Mouse (Mus musculus) hindbrain, embryonic 11.5 days (tissue): ENCODE data around the gene Fam161b. TPM values are rescaled to one million over a fixed set of nuclear protein-coding genes. Genes with fewer than 3 reads are reported as not detected.
A peak's percentile ranks its signal among the peaks of the same experiment; 100 is the strongest.

Experiments used
- ATAC-seq: fragments of 200-750 bp; cut with Nextera tagmentation; 2 replicates; pipeline ENCODE4 v1.8.0; 2017; ENCODE audit warnings: mild to moderate bottlenecking, moderate TSS enrichment, moderate library complexity; ENCODE audit not compliant: low FRiP score
- DNase-seq: peaks from one replicate; pipeline ENCODE4 v3.0.0-alpha.2; 2015; ENCODE audit warnings: low spot score
- H3K27ac ChIP-seq: fragments of 300-500 bp; sonication (generic); 2 replicates; pipeline ENCODE4 v1.5.1; 2014; ENCODE audit warnings: mild to moderate bottlenecking, low read depth, low read length
- H3K27me3 ChIP-seq: fragments of 300-500 bp; sonication (generic); 2 replicates; pipeline ENCODE4 v1.6.1; 2014; ENCODE audit warnings: mild to moderate bottlenecking, low read length, moderate library complexity, mixed read lengths; ENCODE audit not compliant: control insufficient read depth, insufficient read depth
- H3K36me3 ChIP-seq: fragments of 300-500 bp; sonication (generic); 2 replicates; pipeline ENCODE4 v1.6.1; 2014; ENCODE audit warnings: mild to moderate bottlenecking, low read length, moderate library complexity, mixed read lengths; ENCODE audit not compliant: control insufficient read depth, insufficient read depth
- H3K4me1 ChIP-seq: fragments of 300-500 bp; sonication (generic); replicated peaks from 2 replicates; pipeline ENCODE4 v1.6.1; 2014; ENCODE audit warnings: low read length, mixed read lengths; ENCODE audit not compliant: control insufficient read depth, insufficient read depth
- H3K4me2 ChIP-seq: fragments of 300-500 bp; sonication (generic); replicated peaks from 2 replicates; pipeline ENCODE4 v1.6.1; 2014; ENCODE audit warnings: mild to moderate bottlenecking, low read depth, low read length
- H3K4me3 ChIP-seq: fragments of 300-500 bp; sonication (generic); 2 replicates; pipeline ENCODE4 v1.5.1; 2014; ENCODE audit warnings: low read depth, low read length
- H3K9ac ChIP-seq: fragments of 300-500 bp; sonication (generic); 2 replicates; pipeline ENCODE4 v1.6.1; 2014; ENCODE audit warnings: low read depth, low read length
- H3K9me3 ChIP-seq: fragments of 300-500 bp; sonication (generic); 2 replicates; pipeline ENCODE4 v1.6.1; 2016; ENCODE audit warnings: low read length; ENCODE audit not compliant: control insufficient read depth
- whole genome bisulfite sequencing: fragments of 180-500 bp; shearing (Covaris S2); extraction: QIAGEN DNeasy Blood & Tissue Kit; methylation state at CpG from one replicate; pipeline ENCODE4 v1.1.7; 2014; 5-methylcytosine and 5-hydroxymethylcytosine counted together
- polyA plus RNA-seq: library from polyadenylated mRNA; unstranded; fragments of >200 nt; fragmentation: Nextera tagmentation; extraction: Ambion mirVana; gene quantifications from 2 replicates; pipeline ENCODE4 v1.2.1, GENCODE M21; 2014

The Fam161b gene
- 8.7 and 11.2 TPM in 2 replicates for polyA plus RNA-seq

DNA sequence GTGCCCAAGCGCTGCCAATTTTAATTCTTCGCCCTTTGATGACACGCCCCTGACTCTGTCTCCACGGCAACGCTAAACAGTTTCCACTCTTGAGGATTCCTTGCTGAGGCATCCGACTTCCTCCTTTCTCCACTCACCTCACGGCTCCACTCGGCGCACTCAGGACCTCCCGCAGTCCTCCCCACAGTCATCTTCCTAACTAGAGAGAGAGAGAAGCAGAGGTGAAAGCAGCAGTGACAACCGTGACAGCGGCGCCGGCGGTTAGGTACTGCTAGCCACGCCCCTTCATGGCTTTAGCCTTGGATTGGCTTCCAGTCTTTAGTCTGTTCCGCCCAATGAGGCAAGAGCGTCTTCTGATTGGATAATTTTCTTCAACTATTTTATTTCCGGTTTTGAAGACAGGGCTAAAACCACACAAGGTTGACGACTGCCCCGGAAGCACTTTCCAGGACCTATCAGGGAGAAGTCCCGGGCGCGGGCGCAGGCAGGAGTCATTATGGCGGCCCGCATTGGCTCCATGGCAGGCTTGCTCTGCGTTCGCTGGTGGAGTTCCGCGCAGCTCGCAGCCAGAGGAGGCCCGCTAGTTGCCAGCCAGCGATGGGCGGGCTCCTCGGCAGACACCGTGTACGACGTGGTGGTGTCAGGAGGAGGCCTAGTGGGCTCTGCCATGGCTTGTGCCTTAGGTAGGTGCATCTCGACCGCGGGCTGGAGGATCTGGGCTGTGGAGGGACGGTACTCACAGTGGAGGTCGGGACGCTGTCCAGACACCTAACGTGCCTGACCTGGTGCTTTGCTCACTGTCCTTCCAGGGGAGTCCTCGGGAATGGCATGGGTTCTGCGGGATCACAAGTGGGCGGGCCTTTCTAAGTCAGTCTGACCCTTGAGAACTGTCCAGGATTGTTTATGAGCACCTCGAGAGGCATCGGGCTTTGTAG, at the start of gene Fam161b, which contains the start of gene Coq6:
Fam161b (minus strand) TSS at position 279 of the 935 bp plus-strand sequence.
Coq6 (plus strand) TSS at position 103 of the 935 bp plus-strand sequence.
- ATAC-seq (peak; percentile 99), DNase-seq (peak; percentile 93)
- H3K4me2 ChIP-seq = peak within 1 kb of the TSS; percentile 69
- WGBS = under 1% methylated on average over 51 of the region's 51 CpGs
- H3K9me3 ChIP-seq = no peaks in the 10 kb centered on the region
- H3K4me3 ChIP-seq = peak within 1 kb of the TSS; percentile 71
- no peak within 1 kb of the TSS for H3K27ac ChIP-seq
- no peaks in the 10 kb centered on the region for H3K4me1 ChIP-seq
- H3K9ac ChIP-seq = peak within 1 kb of the TSS; percentile 70
- H3K27me3 ChIP-seq = no peaks in the 10 kb centered on the region
- no peaks in the 10 kb centered on the region for H3K36me3 ChIP-seq

DNA sequence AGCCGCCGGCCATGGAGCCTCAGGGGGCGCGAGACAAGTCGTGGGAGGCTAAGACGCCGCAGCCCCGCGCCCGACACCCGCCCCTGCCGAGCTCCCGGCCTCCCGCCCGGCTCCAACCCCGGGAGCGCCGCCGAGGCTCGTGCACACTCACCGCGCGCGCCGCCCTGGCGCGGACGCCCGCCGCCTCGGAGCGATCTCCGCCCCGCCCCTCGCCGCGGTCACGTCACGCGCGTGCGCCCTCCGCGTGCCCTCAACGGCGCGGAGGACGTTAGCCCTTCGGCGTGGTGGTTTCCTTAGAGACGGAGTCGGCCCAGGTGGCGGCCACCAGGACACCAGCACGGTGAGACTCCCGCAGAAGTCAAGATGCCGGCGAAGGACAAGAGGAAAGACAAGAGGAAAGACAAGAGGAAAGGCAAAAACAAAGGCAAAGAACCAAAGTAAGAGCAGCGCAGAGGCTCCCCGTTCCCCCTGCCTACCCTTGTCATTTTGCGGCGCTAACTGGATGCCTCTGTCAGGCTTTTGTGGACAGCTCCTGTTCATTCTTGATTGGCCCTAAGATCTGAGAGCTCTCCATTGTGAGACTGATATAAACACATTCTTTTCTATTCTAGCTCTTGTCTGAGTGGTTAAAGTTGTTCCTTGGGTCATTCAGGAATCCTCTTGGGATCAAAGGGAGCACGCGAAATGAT, 47.3 kb upstream of the Fam161b start, which contains the start of the genes Entpd5 and Bbof1:
Entpd5 (minus strand) TSS at position 211 of the 689 bp plus-strand sequence.
Bbof1 (plus strand) TSS at position 253 of the 689 bp plus-strand sequence.
- peak within 1 kb of the TSS; percentile 76 for H3K4me3 ChIP-seq
- no peaks in the 10 kb centered on the region for H3K27me3 ChIP-seq
- ATAC-seq = peak; percentile 91
- no peaks in the 10 kb centered on the region for H3K36me3 ChIP-seq
- DNase-seq = peak; percentile 93
- H3K4me1 ChIP-seq = no peaks in the 10 kb centered on the region
- peak within 1 kb of the TSS; percentile 74 for H3K27ac ChIP-seq
- no peaks in the 10 kb centered on the region for H3K9me3 ChIP-seq
- 2% methylated on average over 48 of the region's 63 CpGs for WGBS
- peak within 1 kb of the TSS; percentile 95 for H3K4me2 ChIP-seq
- peak within 1 kb of the TSS; percentile 78 for H3K9ac ChIP-seq

DNA sequence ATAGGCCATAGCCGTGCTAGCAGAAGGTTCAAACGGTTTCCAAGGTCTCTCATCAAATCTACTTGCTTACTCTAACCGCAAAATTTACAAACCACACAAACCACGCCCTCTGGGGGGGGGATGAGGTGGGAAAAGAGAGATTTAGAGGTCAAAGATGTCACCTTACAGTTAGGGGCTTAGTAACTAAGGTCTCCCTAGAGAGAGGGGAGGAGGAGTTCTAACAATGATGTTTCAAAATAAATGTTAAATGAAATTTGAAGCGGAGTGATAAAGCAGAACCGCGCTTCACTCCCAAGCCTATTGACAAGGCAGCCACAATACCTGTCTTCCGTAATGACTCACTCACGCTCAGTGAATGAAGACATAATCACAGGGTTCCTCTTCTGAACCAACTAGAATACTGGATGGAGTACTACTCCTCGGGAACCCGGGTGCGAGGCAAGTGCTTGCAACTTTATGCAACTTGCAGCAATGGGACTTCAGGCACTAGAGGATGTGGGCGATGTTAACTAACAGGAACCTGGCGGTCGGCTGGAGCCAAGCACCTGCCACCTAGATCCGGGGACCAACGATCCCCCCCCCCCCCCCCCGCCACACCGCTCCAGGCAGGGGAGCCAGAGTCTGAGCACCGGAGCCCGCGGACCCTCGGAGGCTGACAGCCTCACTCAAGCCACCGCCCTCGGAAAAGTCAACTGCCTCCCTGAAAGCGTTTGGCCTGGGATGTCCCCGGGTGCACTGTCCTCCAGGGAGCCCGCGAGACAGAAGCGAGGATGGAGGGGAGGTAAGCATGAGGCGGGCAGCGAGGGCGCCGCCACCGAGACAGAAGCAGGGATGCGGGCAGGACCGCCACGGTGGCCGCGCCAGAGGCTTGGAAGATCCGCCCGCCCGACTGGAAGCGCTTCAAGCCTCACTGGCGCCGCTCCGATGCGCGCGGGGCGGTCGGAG, 46.5 kb upstream of the Fam161b start:
- Histone ChIP-seq H3K4me3 (peak overlapping the region; percentile 76), H3K4me1 (no peaks in the 10 kb centered on the region), H3K27ac (peak overlapping the region; percentile 74), H3K27me3 (no peaks in the 10 kb centered on the region), H3K9ac (peak overlapping the region; percentile 78), H3K36me3 (no peaks in the 10 kb centered on the region), H3K9me3 (no peaks in the 10 kb centered on the region), H3K4me2 (peak overlapping the region; percentile 95)
- DNase-seq (no peak), ATAC-seq (peak; percentile 75)
- 3% methylated on average over 47 of the region's 52 CpGs for WGBS

DNA sequence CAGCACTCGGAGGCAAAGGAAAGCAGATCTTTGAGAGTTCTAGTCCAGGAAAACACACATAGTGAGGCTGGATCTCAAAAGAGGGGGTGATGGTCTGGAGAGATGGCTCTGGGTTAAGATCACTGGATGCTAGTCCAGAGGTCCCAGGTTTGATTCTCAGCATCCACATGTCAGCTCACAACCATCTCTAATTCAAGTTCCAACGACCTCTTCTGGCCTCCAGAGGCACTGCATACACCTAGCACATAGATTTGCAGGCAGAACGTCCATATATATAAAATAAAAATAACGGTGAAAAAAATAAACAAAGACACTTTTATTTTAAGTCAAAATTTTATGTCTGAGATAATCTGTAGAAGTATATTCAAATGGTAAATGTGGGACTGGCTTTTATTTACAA, 45.6 kb upstream of the Fam161b start:
- H3K4me2 ChIP-seq = no peak overlapping the region
- WGBS = 59% methylated on average over 4 of the region's 4 CpGs
- no peak for ATAC-seq
- no peaks in the 10 kb centered on the region for H3K27me3 ChIP-seq
- H3K9ac ChIP-seq = no peak overlapping the region
- H3K9me3 ChIP-seq = no peaks in the 10 kb centered on the region
- H3K36me3 ChIP-seq = no peaks in the 10 kb centered on the region
- H3K4me3 ChIP-seq = no peak overlapping the region
- no peak overlapping the region for H3K27ac ChIP-seq
- no peak for DNase-seq
- no peaks in the 10 kb centered on the region for H3K4me1 ChIP-seq

DNA sequence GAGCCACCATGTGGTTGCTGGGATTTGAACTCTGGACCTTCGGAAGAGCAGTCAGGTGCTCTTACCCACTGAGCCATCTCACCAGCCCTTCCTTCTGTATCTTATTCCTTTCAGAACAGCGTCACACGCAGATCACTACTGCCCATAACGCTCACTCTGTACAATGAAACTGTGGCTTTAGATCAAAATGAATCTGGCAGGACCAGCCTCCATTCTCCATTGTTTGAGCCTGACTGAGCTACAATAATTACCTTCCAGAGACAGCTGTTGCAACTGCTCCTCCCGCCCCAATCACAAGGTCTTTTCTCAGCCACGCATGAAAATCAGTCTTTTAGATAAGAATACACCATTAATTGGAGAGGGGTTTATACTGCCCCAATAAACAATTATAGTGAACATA, 42.9 kb upstream of the Fam161b start:
- no peak overlapping the region for H3K4me3 ChIP-seq
- DNase-seq (peak; percentile 10), ATAC-seq (no peak)
- no peaks in the 10 kb centered on the region for H3K9me3 ChIP-seq
- H3K36me3 ChIP-seq = no peaks in the 10 kb centered on the region
- H3K4me1 ChIP-seq = no peaks in the 10 kb centered on the region
- H3K9ac ChIP-seq = no peak overlapping the region
- WGBS = 80% methylated on average over 6 of the region's 6 CpGs
- no peak overlapping the region for H3K27ac ChIP-seq
- H3K27me3 ChIP-seq = no peaks in the 10 kb centered on the region
- H3K4me2 ChIP-seq = no peak overlapping the region

DNA sequence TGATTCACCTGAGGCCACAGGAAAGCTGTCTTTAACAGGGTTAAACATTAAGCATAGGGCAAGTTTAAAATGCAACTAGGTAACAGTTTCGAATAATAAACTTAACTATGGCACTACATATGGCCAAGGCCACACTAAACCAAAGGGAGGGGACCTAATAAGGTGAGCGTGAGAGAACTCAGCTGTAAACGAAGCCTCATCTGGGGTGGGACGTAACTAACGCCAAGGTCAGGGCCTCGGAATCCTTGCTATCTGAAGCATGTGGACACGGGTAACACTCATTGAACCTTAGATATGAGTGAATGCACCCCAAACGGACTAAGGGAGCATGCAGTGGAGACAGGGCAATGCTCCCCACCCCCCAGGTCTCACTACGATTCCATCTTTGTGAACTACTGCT, 41.3 kb upstream of the Fam161b start:
- no peak overlapping the region for H3K4me2 ChIP-seq
- H3K4me3 ChIP-seq = no peak overlapping the region
- DNase-seq (no peak), ATAC-seq (no peak)
- no peak overlapping the region for H3K27ac ChIP-seq
- no peaks in the 10 kb centered on the region for H3K9me3 ChIP-seq
- no peaks in the 10 kb centered on the region for H3K4me1 ChIP-seq
- 79% methylated on average over 9 of the region's 9 CpGs for WGBS
- no peak overlapping the region for H3K9ac ChIP-seq
- H3K27me3 ChIP-seq = no peaks in the 10 kb centered on the region
- H3K36me3 ChIP-seq = no peaks in the 10 kb centered on the region

DNA sequence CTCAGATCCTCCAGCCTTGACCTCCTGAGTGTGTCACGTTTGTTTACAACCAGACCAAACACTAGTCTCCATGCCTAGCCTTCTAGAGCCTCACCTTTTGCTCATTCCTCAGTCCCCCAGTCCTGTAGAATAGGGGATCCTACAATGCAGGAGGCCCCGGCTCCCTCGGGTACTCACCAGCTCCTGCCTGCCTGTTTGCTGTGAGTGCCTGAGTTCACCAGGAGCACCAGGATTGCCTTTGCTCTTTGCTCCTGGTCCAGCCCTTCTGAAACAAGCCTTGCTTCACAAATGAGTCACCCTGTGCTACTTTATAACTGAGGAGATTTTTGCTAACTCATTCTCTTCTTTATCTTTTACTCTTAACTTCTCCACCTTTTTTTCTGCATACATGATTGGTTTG, 39.0 kb upstream of the Fam161b start:
- no peaks in the 10 kb centered on the region for H3K36me3 ChIP-seq
- DNase-seq (no peak), ATAC-seq (no peak)
- no peaks in the 10 kb centered on the region for H3K9me3 ChIP-seq
- H3K27ac ChIP-seq = no peak overlapping the region
- WGBS = 74% methylated on average over 3 of the region's 3 CpGs
- H3K9ac ChIP-seq = no peak overlapping the region
- H3K4me2 ChIP-seq = no peak overlapping the region
- no peak overlapping the region for H3K4me3 ChIP-seq
- H3K4me1 ChIP-seq = no peaks in the 10 kb centered on the region
- H3K27me3 ChIP-seq = no peaks in the 10 kb centered on the region

DNA sequence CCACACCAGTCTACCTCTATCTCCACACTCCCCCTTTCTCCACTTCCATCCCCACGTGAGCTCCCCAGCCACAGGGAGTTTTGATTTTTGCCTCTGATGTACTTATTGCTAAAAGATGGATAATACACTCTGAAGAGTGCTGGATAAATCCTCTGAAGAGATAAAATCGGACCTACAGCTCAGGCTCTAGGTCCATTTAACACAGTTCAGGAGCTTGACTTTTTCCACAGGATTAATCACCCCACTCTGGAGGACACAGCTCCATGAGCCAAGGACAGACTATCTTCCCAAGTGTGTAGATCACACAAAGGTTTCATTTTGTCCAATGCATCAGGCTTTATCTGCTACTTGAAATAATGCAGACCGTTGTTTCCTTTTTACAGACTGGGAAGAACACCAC, 38.4 kb upstream of the Fam161b start:
- Histone ChIP-seq H3K27ac (no peak overlapping the region), H3K36me3 (no peaks in the 10 kb centered on the region), H3K9me3 (no peaks in the 10 kb centered on the region), H3K4me1 (no peaks in the 10 kb centered on the region), H3K9ac (no peak overlapping the region), H3K4me3 (no peak overlapping the region), H3K27me3 (no peaks in the 10 kb centered on the region), H3K4me2 (no peak overlapping the region)
- ATAC-seq (no peak), DNase-seq (no peak)
- 86% methylated on average over 3 of the region's 3 CpGs for WGBS
